Mouse (Mus musculus): ENCODE measurements around the gene Slc2a6.

DNA sequence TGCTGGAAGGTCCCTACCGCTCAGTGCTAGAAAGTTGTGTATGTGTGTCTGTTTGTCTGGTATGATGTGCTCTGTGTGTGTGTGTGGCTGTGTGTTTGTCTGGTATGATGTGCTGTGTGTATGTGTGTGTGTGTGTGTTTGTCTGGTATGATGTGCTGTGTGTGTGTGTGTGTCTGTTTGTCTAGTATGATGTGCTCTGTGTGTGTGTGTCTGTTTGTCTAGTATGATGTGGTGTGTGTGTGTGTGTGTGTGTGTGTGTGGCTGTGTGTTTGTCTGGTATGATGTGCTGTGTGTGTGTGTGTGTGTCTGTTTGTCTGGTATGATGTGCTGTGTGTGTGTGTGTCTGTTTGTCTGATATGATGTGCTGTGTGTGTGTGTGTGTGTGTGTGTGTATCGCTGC lies 8.3 kb downstream of the Slc2a6 start:
- no peak for TF ChIP-seq CTCF (IDR thresholded peaks at IDR 0.05; ENCODE audit: borderline replicate concordance, control insufficient read depth, extremely low read depth, insufficient read depth, low read length, poor library complexity)
- no peak for TF ChIP-seq POLR2A (IDR thresholded peaks at IDR 0.05; ENCODE audit: control insufficient read depth, extremely low read depth, insufficient read depth, low read length, poor library complexity)
